Mouse (Mus musculus) kidney, postnatal 0 days (tissue): ENCODE results near the gene Pla2g2f. TPM values are rescaled to one million over a fixed set of nuclear protein-coding genes. Genes with fewer than 3 reads are reported as not detected.

Source experiments
- ATAC-seq: fragments of 200-750 bp; cut with Nextera tagmentation; replicated peaks from 2 replicates; pipeline ENCODE4 v1.8.0; 2017; ENCODE audit warnings: low read depth, moderate number of reproducible peaks, moderate TSS enrichment, moderate library complexity; ENCODE audit not compliant: low FRiP score
- DNase-seq: peaks from one replicate; pipeline ENCODE4 v3.0.0-alpha.2; 2016; ENCODE audit warnings: low spot score
- H3K27ac ChIP-seq: fragments of 300-500 bp; sonication (generic); 2 replicates; pipeline ENCODE4 v1.5.1; 2014; ENCODE audit warnings: mild to moderate bottlenecking
- H3K27me3 ChIP-seq: fragments of 300-500 bp; sonication (generic); 2 replicates; pipeline ENCODE4 v1.6.1; 2014; ENCODE audit warnings: low read length, mixed read lengths; ENCODE audit not compliant: insufficient read depth
- H3K36me3 ChIP-seq: fragments of 300-500 bp; sonication (generic); 2 replicates; pipeline ENCODE4 v1.6.1; 2014; ENCODE audit warnings: low read length, mixed read lengths; ENCODE audit not compliant: insufficient read depth
- H3K4me1 ChIP-seq: fragments of 300-500 bp; sonication (generic); replicated peaks from 2 replicates; pipeline ENCODE4 v1.6.1; 2014; ENCODE audit warnings: antibody characterized with exemption, low read length, mixed read lengths; ENCODE audit not compliant: insufficient read depth
- H3K4me2 ChIP-seq: fragments of 300-500 bp; sonication (generic); 2 replicates; pipeline ENCODE4 v1.6.1; 2014; ENCODE audit warnings: mild to moderate bottlenecking, low read length, moderate library complexity, mixed read lengths
- H3K4me3 ChIP-seq: fragments of 300-500 bp; sonication (generic); replicated peaks from 2 replicates; pipeline ENCODE4 v1.5.1; 2014; ENCODE audit warnings: low read depth, low read length
- H3K9ac ChIP-seq: fragments of 300-500 bp; sonication (generic); 2 replicates; pipeline ENCODE4 v1.6.1; 2014; ENCODE audit warnings: low read depth, low read length
- H3K9me3 ChIP-seq: fragments of 300-500 bp; sonication (generic); replicated peaks from 2 replicates; pipeline ENCODE4 v1.6.1; 2016; ENCODE audit warnings: low read length, inconsistent platforms, mixed read lengths
- CTCF ChIP-seq: IDR thresholded peaks from 2 replicates; pipeline ENCODE4 v1.5.1; 2016; ENCODE audit warnings: antibody characterized with exemption, low read depth, mild to moderate bottlenecking, moderate library complexity
- WGBS: fragments of 180-500 bp; shearing (Covaris S2); extraction: QIAGEN DNeasy Blood & Tissue Kit; methylation state at CpG from one replicate; pipeline ENCODE4 v1.1.7; 2014; 5-methylcytosine and 5-hydroxymethylcytosine counted together
- polyA plus RNA-seq: library from polyadenylated mRNA; unstranded; fragments of >200 nt; fragmentation: Nextera tagmentation; extraction: Ambion mirVana; gene quantifications from 2 replicates; pipeline ENCODE4 v1.2.1, GENCODE M21; 2015

Gene Pla2g2f
- polyA plus RNA-seq, 1 experiment from 2014 or later = not detected

DNA sequence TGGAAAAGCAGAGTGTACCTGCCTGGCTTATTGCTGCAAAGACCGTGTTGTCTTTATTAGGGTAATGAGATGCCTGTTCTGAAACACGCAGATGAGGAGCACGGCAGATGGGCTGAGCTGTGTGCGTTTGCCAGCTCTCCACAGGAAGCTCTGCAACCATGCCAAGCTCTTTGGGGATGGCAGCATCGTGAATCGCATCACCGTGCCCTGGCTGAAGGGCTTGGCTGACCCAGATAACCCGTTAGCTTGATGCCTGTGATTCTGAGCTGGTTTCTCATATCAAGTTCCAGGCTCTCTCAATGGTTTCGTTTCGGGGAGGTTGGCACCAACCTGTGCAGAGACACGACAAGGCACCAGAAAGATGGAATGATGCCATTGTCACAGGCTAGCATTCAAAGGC lies 46.8 kb downstream of the Pla2g2f start:
- no peak overlapping the region for H3K9ac ChIP-seq
- no peak overlapping the region for H3K4me3 ChIP-seq
- H3K4me2 ChIP-seq = no peak overlapping the region
- H3K27ac ChIP-seq = no peak overlapping the region
- TF ChIP-seq CTCF = no peak
- DNase-seq (no peak), ATAC-seq (no peak)
- 72% methylated on average over 11 of the region's 11 CpGs for WGBS
- no peaks in the 10 kb centered on the region for H3K36me3 ChIP-seq
- no peaks in the 10 kb centered on the region for H3K9me3 ChIP-seq
- H3K27me3 ChIP-seq = no peaks in the 10 kb centered on the region
- no peaks in the 10 kb centered on the region for H3K4me1 ChIP-seq

DNA sequence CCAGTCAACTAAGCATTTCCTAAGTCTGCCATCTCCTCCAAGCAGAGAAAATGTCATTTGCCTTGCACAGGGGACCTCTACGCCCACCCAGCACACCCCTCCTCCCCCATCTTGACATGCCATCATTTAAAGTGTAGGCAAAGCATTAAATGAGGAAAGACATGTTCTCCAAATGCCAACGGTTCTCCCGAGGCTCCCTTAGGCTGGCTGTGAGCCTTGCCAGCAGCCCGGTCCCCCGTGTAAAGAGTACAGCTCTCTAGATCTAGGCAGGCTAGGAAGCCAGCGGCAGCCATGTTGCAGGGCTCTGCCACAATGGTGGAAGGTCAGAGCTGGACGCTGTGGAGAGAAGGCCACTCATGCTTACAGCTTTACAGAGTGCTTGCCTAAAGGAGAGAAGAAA lies 47.5 kb downstream of the Pla2g2f start:
- DNase-seq (no peak), ATAC-seq (no peak)
- 65% methylated on average over 7 of the region's 7 CpGs for WGBS
- Histone ChIP-seq H3K4me2 (no peak overlapping the region), H3K9me3 (no peaks in the 10 kb centered on the region), H3K36me3 (no peaks in the 10 kb centered on the region), H3K27ac (no peak overlapping the region), H3K4me1 (no peaks in the 10 kb centered on the region), H3K27me3 (no peaks in the 10 kb centered on the region), H3K9ac (no peak overlapping the region), H3K4me3 (no peak overlapping the region)
- TF ChIP-seq CTCF = no peak

DNA sequence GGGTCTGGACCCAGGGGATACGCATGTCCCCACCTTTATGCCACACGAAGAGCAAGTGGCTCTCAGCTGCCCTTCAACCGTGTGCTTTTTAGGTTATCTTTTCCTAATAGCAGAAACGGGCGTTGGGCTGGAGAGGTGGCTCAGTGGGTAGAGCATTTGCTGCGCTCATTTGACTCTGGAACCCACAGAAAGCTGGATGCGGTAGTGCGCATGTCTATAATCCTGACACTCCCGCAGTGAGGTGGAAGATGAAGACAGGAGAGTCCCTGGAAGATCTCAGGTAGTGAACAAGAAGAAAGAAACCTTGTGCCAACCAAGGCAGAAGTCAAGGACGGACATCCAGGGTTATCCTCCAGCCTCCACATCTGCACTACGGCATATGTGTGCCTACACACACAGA lies 48.2 kb downstream of the Pla2g2f start:
- TF ChIP-seq CTCF = no peak
- 88% methylated on average over 11 of the region's 11 CpGs for WGBS
- no peak for ATAC-seq

DNA sequence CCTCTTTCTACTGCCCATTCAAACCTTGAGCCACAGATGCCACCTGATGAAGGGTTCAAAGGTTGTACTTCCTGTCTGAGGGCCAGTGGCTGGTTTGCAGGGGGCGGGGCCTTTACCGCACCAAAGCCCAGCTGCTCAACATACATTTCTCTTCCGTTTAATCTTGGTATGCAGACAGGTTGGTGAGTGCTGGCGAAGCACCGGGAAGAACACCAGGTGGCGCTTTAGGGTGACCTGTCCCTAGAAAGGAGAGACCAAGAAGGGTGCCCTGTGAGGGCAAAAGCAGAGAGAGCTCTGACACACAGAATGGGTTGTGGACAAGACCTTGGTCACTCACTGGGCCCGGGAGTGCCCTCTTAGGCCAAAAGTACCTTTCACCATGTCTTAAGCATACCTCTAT lies 48.8 kb downstream of the Pla2g2f start:
- no peak overlapping the region for H3K9ac ChIP-seq
- no peak overlapping the region for H3K27ac ChIP-seq
- H3K27me3 ChIP-seq = no peaks in the 10 kb centered on the region
- peak; percentile 87 for DNase-seq
- ATAC-seq = no peak; the same call in 1 of the 2 replicates
- H3K9me3 ChIP-seq = no peaks in the 10 kb centered on the region
- 10% methylated on average over 7 of the region's 7 CpGs for WGBS
- no peak overlapping the region for H3K4me3 ChIP-seq
- peak; percentile 84 for TF ChIP-seq CTCF
- H3K36me3 ChIP-seq = no peaks in the 10 kb centered on the region
- H3K4me2 ChIP-seq = no peak overlapping the region
- H3K4me1 ChIP-seq = no peaks in the 10 kb centered on the region

More for the DNA sequence above, 48.2 kb downstream of the Pla2g2f start:
- DNase-seq = no peak
- no peaks in the 10 kb centered on the region for H3K27me3 ChIP-seq
- no peak overlapping the region for H3K27ac ChIP-seq
- H3K9ac ChIP-seq = no peak overlapping the region
- H3K36me3 ChIP-seq = no peaks in the 10 kb centered on the region
- no peak overlapping the region for H3K4me3 ChIP-seq
- no peaks in the 10 kb centered on the region for H3K9me3 ChIP-seq
- no peak overlapping the region for H3K4me2 ChIP-seq
- H3K4me1 ChIP-seq = no peaks in the 10 kb centered on the region

DNA sequence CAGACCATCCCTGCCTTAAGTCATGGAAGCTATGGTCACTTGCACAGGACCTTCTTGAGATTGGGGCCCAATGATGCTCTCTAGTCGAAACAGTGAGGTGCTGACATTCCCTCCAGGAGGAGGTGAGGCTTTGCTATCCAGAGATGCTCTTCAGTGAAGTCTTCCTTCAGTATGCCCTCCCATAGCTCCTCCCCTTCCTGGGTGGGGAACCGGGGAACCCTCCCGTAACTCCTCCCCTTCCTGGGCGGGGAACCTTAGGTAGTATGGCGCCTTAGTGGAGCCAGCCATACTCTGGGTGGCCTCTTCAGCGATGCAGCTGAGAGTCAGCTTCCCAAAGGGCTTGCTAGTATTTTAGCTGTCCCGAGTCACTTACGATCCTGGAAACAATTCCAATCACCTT lies 50.8 kb downstream of the Pla2g2f start:
- DNase-seq (no peak), ATAC-seq (no peak)
- Histone ChIP-seq H3K4me1 (no peaks in the 10 kb centered on the region), H3K4me2 (no peak overlapping the region), H3K4me3 (no peak overlapping the region), H3K27ac (no peak overlapping the region), H3K9ac (no peak overlapping the region), H3K27me3 (no peaks in the 10 kb centered on the region), H3K36me3 (no peaks in the 10 kb centered on the region), H3K9me3 (no peaks in the 10 kb centered on the region)
- no peak for TF ChIP-seq CTCF
- 95% methylated on average over 8 of the region's 8 CpGs for WGBS

DNA sequence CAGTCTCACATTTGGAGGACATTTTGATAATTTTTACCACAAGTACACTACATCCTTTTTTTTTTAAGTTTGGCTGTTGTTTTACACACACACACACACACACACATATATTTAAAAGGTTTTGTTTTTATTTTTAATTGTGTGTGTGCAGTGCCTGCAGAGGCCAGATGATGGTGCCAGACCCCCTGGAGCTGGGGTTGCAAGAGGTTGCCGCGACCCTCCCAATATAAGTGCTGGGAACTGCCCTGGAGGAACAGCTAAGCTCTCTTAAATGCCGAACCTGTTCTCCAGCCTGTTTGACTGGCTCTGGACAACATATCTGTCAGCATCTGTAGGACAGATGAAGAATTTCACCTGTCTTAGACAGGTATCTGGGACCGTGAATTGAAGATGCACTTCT lies 53.3 kb downstream of the Pla2g2f start:
- TF ChIP-seq CTCF = no peak
- Histone ChIP-seq H3K27me3 (no peaks in the 10 kb centered on the region), H3K9ac (no peak overlapping the region), H3K27ac (no peak overlapping the region), H3K4me1 (no peaks in the 10 kb centered on the region), H3K4me2 (no peak overlapping the region), H3K9me3 (no peaks in the 10 kb centered on the region), H3K36me3 (no peaks in the 10 kb centered on the region), H3K4me3 (no peak overlapping the region)
- DNase-seq (no peak), ATAC-seq (no peak)
- 84% methylated on average over 4 of the region's 4 CpGs for WGBS

DNA sequence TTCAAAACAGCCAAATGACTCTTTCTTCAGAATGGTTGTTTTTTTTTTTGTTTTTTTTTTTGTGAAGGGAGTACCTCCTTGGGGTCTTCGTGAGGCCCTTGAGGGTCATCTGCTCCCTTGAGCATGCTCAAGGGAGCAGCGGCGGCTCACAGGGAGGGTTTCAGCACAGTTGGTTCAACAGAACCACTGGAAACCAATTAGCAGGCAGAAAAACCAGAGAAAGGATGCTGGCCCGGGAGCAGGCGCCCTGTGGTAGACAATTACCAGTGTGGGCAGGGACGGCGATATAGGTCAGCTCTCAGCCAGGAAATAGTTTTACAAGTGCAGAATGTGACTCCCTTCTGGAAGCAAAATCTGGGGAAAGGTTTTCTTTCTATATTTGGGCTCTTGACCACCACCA lies 53.8 kb downstream of the Pla2g2f start:
- 46% methylated on average over 7 of the region's 7 CpGs for WGBS
- no peak for TF ChIP-seq CTCF
- no peaks in the 10 kb centered on the region for H3K36me3 ChIP-seq
- ATAC-seq (no peak), DNase-seq (no peak)
- no peaks in the 10 kb centered on the region for H3K4me1 ChIP-seq
- H3K27ac ChIP-seq = no peak overlapping the region
- no peak overlapping the region for H3K4me2 ChIP-seq
- no peak overlapping the region for H3K4me3 ChIP-seq
- H3K27me3 ChIP-seq = no peaks in the 10 kb centered on the region
- no peak overlapping the region for H3K9ac ChIP-seq
- no peaks in the 10 kb centered on the region for H3K9me3 ChIP-seq
